Mouse (Mus musculus) common myeloid progenitor, adult 5-6 weeks (primary cell): ENCODE measurements around the gene Mylk. TPM values are rescaled to one million over a fixed set of nuclear protein-coding genes. Genes with fewer than 3 reads are reported as not detected.
A peak's percentile ranks its signal among the peaks of the same experiment; 100 is the strongest.
"Not testable (repeated sequence)": the region's sequence is repeated elsewhere in the genome, so short reads cannot be mapped to it uniquely, and the experiment has no call there.

Source experiments
- ATAC-seq: replicated peaks from 2 replicates; pipeline ENCODE4 v1.8.0; 2016; ENCODE audit warnings: low read depth, mild to moderate bottlenecking, moderate TSS enrichment, inconsistent platforms; ENCODE audit not compliant: poor library complexity, severe bottlenecking
- total RNA-seq: library from RNA; stranded (forward); fragments of 200-1000, 187-1606 nt; gene quantifications from 2 replicates; pipeline ENCODE4 v1.2.3, GENCODE M21; 2017

Gene Mylk
- total RNA-seq: 3.9 and 9.3 TPM in 2 replicates

DNA sequence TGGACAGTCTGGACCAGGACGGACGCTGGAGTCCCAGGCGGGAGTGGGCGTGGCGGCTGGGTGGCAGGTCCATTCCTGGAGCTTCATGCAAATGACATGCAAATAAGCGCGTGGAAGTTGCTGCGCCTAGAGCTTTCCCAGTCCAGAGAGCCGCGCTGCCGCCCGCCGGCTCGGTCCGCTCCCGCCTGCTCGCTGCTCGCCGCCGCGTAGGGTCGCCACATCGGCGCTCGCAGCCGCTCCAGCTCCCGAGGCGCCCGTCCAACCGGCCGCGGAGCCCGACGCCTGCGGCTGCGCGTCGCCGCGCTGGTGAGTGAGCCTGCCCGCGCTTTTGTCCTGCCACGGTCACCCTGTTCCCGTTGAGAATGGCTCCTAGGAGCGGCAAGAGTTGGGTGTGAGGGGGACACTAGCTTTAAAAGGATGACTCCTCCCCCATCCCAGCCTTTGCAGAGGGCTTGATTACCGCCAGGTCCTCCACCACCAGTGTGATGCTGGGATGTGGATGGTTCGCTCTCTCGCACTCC lies at the start of gene Mylk:
Mylk (plus strand) TSS at position 146 of the 521 bp plus-strand sequence.
- peak; percentile 80 for ATAC-seq

DNA sequence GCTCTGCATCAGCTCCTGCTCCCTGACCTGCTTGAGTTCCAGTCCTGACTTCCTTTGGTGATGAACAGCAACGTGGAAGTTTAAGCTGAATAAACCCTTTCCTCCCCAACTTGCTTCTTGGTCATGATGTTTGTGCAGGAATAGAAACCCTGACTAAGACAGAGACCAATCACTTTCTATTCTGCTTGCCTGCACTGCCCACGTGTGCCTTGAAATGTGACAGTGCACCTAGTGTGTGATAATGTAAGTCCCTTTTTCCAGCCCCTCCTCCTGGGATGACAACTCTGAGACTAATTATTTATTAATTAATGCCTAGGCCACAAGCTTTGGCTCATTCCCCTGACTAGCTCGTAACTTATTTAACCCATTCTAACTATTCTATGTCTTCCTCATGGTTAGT lies 46.3 kb upstream of the Mylk start:
- not testable (repeated sequence) for ATAC-seq

DNA sequence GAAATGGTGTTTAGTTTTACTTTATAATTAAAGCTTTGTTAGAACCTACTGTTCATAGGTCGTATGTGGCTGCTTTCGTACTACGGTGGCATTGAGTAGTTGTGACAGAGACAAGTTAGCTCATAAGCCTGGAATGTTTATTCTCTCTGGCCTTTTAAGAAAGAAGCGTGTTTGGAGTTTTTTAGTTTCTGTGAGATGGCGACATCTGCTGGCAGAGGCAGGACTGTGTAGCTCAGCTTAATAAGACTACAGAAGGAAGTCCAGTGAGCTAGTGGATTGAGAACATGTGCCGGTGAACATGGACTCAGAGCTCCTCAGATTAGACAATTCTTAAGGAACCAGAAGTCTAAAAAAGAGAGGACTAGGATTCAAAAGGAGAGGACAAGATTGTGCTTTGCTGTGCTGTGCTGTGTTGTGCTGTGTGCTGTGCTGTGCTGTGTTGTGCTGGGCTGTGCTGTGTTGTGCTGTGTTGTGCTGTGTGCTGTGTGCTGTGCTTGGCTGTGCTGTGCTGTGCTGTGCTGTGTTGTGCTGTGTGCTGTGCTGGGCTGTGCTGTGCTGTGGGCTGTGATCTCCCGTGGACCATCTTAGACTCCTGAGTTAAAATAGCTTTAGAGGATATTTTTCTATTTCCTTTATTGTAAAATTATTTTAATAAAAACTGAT lies 44.7 kb upstream of the Mylk start:
- peak; percentile 87 for ATAC-seq

DNA sequence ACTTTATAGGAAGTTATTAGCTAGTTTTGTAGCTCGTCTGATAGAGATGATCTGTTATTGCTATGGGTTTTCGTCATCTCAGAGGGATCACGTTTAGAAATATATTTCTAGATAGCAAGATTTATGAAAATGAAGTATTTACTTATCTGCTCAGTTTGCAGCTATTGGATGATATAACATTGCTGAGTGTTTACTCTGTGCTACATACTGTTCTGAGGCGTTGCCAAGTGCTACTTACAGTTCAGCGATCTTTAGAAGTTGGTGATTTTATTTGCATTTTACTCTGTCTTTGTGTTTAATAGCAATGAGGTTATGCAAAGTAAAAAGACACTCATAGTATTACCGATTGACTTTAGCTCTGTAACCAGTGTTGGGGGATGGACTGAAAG lies 44.2 kb upstream of the Mylk start:
- ATAC-seq: no peak

DNA sequence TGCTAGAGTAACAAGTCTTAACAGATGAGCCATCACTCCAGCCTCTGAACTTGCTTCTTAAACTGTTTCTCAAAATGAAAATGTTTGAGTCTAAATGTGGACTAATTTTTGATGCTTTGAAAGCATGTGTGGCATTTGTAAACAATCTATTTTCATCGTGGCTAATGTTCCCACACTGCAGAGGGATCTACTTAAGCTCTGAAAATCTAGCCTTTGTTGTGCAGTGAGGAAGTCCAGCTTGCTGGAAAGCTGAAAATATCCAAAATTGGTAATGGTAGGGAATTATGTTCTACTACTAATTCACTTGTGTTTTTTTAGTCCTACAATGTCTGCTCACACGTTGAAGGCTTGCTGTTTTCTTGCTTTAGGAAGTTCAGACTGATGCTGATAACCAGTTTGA lies 39.0 kb upstream of the Mylk start:
- ATAC-seq: no peak

DNA sequence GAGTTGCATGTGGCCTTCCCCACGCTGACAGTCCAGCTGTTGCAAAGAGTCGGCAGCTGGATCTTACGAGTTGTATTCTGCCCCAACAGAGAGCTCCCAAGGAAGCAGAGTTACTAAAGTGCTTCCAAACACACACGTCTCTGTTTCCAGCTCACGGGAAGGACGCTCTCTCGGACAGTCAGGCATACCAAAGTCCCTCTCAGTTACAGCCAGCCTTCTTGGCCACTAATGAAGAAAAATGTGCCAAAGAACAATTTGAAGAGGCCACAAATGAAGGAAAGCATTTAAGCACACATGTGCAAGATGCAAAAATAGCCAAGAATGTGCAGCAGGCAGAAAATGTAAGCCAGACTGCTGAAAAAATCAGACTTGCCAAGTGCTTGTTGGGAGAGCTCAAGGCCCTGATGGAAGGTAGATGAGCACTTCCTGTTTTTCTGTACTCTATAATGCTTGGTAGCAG lies 38.5 kb upstream of the Mylk start:
- no peak for ATAC-seq

DNA sequence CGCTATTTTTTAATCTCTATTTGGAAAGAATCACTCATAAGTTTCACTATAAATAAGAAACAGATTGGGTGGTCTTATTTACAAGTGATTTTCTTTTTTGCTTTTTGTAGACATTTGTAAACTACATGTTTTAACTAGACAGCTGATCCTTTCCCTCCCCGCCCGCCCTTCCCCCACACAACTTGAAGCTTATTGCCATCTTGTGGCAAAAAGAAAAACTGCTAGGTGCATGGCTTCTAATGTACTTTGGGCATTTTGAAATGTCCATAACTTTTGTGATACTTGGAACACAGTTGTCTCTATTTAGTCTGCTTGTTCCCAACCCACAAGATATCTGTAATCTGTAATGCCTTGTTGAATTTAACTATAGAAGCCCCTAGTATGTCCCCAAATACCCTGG lies 33.5 kb upstream of the Mylk start:
- ATAC-seq: 0 out of 2 replicates have a peak, but pooled peaks have one; percentile 18

DNA sequence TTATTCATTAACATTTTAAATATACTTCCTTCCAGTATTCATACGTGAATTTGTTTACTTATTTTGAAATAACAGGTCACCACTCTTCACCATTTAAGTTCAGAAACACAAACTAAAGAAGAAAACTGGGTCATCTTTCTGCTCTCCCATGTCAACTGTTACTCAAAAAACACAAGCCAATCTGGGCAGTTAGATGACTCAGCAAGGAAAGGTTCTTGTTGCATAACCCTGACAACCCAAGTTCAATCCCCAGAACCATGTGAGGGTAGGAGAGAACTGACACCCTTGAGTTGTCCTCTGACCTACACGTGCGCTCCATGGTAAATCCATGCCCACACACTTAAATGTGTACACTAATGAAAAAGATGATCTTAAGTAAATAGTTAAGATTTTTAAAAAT lies 19.9 kb upstream of the Mylk start:
- ATAC-seq: no peak

DNA sequence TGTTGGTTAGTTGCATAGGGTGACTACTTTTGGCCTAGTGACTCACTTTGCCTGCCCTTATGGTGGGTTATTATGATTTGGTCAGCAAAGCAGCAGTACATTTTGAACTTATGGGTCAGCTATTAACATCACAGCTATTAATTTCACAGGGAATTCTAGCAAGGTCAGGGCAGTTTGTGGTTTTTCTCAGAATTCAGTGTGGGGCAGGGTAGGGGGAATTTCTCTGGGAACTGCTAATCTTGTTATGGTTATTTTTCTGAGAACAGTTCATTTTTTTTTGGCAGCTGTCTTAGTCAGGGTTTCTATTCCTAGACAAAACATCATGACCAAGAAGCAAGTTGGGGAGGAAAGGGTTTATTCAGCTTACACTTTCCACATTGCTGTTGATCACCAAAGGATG lies 16.4 kb upstream of the Mylk start:
- not testable (repeated sequence) for ATAC-seq

DNA sequence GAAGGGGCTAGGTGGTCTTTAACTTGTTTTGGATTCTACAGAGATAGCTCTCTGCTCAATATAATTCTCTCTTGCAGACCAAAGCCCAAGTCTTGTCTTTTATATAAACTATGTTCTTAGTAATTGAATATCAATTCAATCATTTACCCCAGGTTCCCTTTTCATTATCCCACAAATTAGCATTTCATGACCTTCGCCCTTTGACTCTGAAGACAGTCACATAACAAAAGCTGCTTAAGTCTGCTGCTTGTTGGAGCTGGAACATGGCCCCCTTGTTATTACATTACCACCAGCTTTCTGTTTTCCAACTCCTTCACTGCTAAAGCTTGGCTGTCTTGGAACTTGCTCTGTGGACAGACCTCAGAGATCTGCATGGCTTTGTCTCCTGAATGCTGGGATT lies 15.6 kb upstream of the Mylk start:
- no peak for ATAC-seq

DNA sequence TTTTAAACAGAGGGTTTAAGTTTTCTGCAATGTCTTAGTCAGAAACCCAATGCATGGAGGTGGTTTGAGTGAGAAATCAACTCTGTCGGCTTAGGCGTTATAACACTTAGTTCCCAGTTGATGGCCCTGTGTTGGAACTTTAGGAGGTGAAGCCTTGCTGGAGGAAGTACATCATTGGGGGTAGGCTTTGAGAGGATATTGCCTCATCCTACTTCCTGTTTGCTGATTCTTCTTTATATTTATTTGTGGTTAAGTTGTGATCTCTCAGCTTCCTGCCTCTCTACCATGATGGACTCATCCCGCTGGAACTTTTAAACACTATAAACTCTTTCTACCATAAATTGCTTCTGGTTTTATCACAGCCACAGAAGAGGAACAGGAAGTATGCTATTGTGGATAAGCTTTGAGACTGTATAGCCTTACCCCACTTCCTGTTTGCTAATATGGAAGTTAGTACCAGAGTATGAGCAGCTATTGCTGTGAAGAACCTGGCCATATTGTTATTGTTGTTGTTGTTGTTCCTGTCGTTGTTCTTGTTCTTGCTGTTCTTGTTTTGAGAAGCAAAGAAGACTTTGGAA lies 6.3 kb upstream of the Mylk start:
- ATAC-seq: peak; percentile 74

DNA sequence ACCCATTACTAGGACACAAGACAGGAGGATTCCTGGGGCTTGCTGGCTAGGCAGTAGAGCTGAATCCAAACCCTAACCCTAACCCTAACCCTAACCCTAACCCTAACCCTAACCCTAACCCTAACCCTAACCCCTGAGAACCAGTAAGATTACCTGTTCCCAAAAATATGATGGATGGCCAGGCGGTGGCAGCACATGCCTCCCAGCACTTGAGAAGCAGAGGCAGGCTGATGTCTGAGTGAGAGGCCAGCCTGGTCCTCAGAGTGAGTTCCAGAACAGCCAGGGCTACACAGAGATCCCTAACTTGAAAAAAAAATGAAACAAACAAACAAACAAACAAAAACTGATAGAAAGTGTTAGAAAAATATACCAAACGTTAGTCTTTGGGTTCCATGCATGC lies 2.1 kb upstream of the Mylk start:
- ATAC-seq: no peak

DNA sequence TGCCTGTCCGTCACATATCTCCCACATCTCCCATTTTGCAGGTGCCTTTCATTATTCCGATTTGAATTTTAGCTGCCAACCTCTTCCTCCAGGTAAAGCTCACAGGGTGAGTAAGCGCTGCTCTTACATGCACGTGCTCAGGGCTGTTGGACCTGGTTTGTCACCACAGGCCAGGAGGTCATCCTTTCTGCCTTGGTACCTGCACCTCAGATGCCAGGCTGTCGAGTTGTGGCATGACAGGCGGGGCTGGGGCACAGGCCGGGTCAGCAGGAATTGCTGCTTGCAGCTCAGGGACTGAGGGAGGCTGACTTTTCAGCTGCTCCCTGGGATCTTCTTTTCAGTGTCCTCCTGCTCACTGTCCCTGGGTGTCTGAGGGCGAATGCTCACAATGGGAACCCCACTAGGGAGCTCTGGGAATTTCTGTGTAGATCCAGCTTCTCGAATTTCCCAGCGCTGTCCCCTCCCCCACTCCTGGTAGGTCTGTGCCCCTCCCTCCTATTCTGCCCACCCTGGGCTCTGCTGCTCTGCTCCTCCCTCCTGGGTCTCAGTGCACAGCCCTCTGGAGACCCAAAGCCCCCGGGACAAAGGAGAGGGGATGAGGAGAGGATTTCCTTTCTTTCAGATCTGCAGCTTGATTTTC lies 3.2 kb downstream of the Mylk start:
- ATAC-seq: no peak

DNA sequence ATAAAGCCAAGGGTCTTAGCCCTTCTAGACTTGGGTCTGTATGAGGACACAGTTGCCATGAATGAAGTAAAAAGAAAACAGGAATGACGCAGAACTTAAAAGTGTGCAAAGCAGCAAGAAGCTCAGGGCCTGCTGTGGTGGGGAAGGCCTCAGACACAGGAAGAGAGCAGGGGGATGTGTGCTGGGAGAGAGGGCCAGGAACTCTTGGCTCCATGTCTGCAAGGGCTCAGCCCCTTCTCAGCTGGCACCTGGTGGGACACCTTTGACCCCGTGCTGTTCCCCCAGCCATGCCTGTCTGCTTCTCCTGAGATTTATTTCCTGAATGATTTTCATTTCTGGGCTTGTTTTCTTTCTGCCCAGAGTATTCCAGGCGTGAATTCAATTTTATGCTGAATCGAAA lies 4.5 kb downstream of the Mylk start:
- ATAC-seq: no peak

DNA sequence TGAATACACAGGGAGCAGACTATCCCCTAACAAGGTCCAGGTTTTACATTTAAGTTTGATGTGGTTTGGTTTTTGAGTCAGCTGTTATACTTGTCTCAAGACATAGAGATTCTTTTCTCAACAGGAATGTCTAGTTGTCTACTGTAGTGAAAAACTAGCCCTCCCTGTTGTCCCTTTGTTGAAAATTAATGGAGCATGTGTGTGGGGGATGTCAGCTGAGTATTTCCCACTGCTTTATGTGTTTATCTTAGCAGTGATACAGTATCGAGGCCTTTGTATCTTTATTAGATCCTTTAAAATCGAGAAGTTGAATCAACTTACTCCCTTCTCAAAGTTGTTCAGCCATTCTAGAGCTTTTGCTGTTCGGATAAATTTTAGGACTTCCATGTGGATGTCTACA lies 7.0 kb downstream of the Mylk start:
- no peak for ATAC-seq

DNA sequence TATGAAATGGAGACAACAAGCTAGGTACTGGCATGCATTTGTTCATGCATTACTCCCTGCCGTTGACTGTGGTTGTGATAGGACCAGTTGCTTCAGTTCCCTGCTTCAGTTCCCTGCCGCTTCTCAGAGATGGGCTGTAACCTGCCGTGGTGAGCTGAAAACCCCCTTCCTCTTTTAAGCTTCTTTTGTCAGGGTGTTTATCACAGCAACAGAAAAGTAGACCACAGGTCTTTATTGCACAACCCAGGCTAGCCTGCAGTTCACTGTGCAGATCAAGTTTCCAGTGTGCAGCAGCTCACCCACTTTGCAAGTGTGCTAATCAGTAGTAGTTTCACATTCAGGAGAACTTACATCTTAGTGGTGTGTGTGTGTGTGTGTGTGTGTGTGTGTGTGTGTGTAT lies 8.0 kb downstream of the Mylk start:
- peak; percentile 87 for ATAC-seq

DNA sequence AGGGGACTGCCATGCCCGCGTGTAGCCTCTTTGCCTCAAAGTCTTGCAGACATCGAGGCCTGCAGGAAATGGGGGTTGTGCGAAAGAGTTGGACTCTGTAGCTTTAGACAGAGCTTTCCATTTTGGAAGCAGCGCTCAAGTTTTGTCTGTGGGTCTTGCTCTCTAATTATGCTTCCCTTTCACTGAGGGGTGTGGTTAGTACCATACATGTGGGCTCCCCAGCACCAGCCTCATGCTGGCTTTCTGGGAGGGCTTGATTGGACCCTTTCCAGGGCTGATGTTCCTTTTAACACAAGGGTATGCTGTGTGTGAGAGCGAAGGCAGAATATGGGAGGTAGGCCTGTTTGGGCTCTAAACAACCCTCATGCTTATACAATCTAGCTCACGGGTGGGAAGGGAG lies 12.0 kb downstream of the Mylk start:
- no peak for ATAC-seq

DNA sequence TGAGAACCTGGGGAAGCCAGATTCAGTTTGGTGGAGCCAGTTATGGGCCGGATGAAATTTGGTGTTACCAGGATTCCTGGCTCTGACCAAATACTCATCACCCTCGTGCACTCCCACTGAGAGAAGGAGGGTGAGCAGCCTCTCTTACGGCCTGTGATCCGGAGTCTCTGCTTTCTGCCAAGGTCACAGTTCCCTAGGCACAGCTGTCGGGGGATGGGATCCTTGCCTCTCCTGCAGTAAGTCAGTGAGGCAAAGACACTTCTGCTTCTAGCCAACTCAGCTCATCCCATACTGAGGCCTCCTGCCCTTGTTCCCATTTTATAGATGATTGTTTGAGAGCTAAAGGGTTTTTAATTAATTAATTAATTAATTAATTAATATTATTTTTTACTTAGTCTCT lies 13.2 kb downstream of the Mylk start:
- ATAC-seq: no peak

DNA sequence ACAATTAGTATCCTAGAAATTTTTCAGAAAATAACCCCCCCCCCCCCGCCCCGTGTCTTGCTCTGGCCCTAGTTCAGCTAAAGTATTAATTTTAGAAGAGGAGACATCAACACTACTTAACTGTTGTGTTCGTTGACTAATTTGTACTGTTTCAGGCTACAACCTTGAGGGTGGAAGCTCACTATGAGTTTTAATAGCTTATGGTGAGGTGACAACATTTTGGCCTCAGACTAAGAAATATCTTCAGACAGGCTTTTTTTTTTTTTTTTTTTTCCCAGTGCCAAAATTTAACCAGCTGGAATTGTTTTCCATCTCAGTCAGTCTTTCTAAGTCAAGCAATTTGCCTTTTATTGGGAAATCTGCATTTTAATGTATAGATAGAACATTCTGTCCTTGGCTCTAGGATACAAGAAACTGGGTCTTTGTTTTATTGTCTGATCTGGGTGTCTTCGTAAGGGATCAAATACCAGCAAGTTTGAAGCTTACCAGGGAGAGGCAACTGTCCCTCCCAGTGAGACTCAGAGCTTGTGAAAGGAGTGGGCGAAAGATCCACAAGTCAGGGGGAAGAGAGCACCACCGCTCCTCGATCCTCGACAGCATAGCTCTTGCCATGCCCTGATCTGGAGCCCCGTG lies 19.1 kb downstream of the Mylk start:
- ATAC-seq: no peak

DNA sequence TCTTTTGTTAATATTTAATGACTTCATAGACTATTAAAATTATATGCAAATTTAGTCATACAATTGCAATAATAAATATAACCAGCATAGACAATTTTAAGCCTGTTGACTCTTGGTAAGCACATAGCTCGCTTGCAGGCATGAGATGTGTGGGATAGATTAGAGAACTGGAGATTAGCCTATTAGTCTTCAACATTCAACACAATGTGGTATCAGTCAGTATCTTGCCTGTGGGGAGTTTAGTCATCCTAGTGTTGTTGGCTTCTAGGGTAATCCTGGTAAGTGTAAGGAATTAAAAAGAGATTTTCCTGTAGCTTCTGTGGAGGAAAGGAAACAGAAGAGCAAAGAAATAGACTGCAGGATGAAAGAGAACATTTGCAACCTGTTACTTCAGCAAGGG lies 20.7 kb downstream of the Mylk start:
- ATAC-seq: no peak

DNA sequence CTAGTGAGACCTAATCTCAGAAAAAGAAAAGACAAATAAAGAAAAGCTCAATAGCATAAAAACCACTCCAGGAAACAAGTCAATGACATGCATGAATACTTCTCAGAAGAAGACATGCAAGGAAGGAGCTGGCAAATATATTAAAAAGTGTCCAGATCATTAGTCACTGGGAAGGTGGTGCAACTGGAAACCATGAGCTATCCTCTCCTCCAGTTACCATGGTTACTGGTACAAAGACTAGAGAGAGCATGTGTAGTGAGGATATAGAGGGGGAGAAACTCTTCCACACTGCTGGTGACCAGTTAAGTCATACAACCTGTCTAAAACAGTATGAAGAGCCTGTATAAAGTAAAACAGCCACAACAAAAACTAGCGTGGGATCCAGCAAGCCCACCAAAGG lies 21.2 kb downstream of the Mylk start:
- ATAC-seq: no peak
